Mouse (Mus musculus): Measurements from ENCODE around the gene Cog2. TPM values are rescaled to one million over a fixed set of nuclear protein-coding genes. Genes with fewer than 3 reads are reported as not detected.

Gene Cog2
- total RNA-seq (2021), result 10 to 100 TPM; 34.7 to 38.7 TPM
- long read RNA-seq, transcript Cog2-201 (18 exons, 2,825 nt), result major isoform, 17 of 51 reads
- long read RNA-seq, partial matches to known transcripts, result 33 of 51 reads
- long read RNA-seq, other reads (novel, unspliced or antisense), result 1 of 51 reads

- DNase-seq (ENCODE audit: low spot score in 2 of 2), result peak; percentile 84 to 93
These were observed at the start of gene Cog2 for GRCm38 (mm10) chr8:124520249-124521080. Gene Cog2 (plus strand): TSS chr8:124520767.

- no peak for DNase-seq (ENCODE audit: low spot score in 2 of 2)
These were observed 44.9 kb upstream of the Cog2 start for GRCm38 (mm10) chr8:124475690-124476089.

- peak; percentile 39 to 46 for DNase-seq (ENCODE audit: low spot score in 2 of 2)
These were observed 43.9 kb upstream of the Cog2 start for GRCm38 (mm10) chr8:124476701-124477100.

- DNase-seq (ENCODE audit: low spot score in 2 of 2), result no peak
These were observed 41.3 kb upstream of the Cog2 start for GRCm38 (mm10) chr8:124479251-124479650.

GRCm38 (mm10) chr8:124480321-124480720 is 40.2 kb upstream of the Cog2 start:
- no peak for DNase-seq (ENCODE audit: low spot score in 2 of 2)

GRCm38 (mm10) chr8:124482790-124483189 is 37.8 kb upstream of the Cog2 start:
- DNase-seq (ENCODE audit: low spot score in 2 of 2), result no peak

GRCm38 (mm10) chr8:124483356-124484115 is 37.0 kb upstream of the Cog2 start:
- DNase-seq (ENCODE audit: low spot score in 2 of 2), result no peak

GRCm38 (mm10) chr8:124489311-124489710 is 31.3 kb upstream of the Cog2 start:
- DNase-seq (ENCODE audit: low spot score in 2 of 2), result no peak

- DNase-seq (ENCODE audit: low spot score in 2 of 2), result no peak
These were observed 30.8 kb upstream of the Cog2 start for GRCm38 (mm10) chr8:124489786-124490185.

- DNase-seq (ENCODE audit: low spot score in 2 of 2), result peak in 1 of 2 experiments; percentile 34
These were observed 26.2 kb upstream of the Cog2 start for GRCm38 (mm10) chr8:124494397-124494796.

- no peak for DNase-seq (ENCODE audit: low spot score in 2 of 2)
These were observed 25.6 kb upstream of the Cog2 start for GRCm38 (mm10) chr8:124494955-124495354.

- peak in 1 of 2 experiments; percentile 43 for DNase-seq (ENCODE audit: low spot score in 2 of 2)
These were observed 24.9 kb upstream of the Cog2 start for GRCm38 (mm10) chr8:124495676-124496075.

GRCm38 (mm10) chr8:124496266-124496665 is 24.3 kb upstream of the Cog2 start:
- DNase-seq (ENCODE audit: low spot score in 2 of 2), result no peak

GRCm38 (mm10) chr8:124496871-124497270 is 23.7 kb upstream of the Cog2 start:
- no peak for DNase-seq (ENCODE audit: low spot score in 2 of 2)

- DNase-seq (ENCODE audit: low spot score in 2 of 2), result no peak
These were observed 22.2 kb upstream of the Cog2 start for GRCm38 (mm10) chr8:124498398-124498797.

- no peak for DNase-seq (ENCODE audit: low spot score in 2 of 2)
These were observed 21.2 kb upstream of the Cog2 start for GRCm38 (mm10) chr8:124499236-124499937.

GRCm38 (mm10) chr8:124499938-124500239 is 20.7 kb upstream of the Cog2 start:
- DNase-seq (ENCODE audit: low spot score in 2 of 2), result no peak

GRCm38 (mm10) chr8:124505626-124506025 is 14.9 kb upstream of the Cog2 start:
- no peak for DNase-seq (ENCODE audit: low spot score in 2 of 2)

- DNase-seq (ENCODE audit: low spot score in 2 of 2), result peak; percentile 47 to 57
These were observed 12.8 kb upstream of the Cog2 start for GRCm38 (mm10) chr8:124507572-124508320.

- no peak for DNase-seq (ENCODE audit: low spot score in 2 of 2)
These were observed 12.3 kb upstream of the Cog2 start for GRCm38 (mm10) chr8:124508321-124508695.

- no peak for DNase-seq (ENCODE audit: low spot score in 2 of 2)
These were observed 11.4 kb upstream of the Cog2 start for GRCm38 (mm10) chr8:124509156-124509555.
